Mouse (Mus musculus): ENCODE data around the gene Hbq1b.
"Not testable (repeated sequence)": the region's sequence is repeated elsewhere in the genome, so short reads cannot be mapped to it uniquely, and the experiment has no call there.

DNA sequence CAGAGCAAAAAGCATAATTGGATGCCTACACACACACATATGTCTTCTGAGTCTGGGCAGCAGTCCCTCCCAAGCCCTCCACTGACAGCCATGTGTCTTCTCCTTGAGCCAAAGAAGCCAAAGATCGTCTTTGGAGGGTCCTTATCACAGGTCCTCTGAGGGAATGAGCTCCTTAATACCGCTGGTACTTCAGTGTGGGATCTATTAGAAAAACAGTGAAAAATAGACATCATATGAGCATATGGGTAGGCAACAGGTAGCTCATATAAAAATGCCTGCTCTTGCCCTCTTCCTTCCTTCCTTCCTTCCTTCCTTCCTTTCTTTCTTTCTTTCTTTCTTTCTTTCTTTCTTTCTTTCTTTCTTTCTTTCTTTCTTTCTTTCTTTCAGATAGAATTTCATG lies 2.2 kb upstream of the Hbq1b start:
- TF ChIP-seq CTCF (conservative IDR thresholded peaks at IDR 0.05; ENCODE audit: low read length); POU5F1 (IDR thresholded peaks at IDR 0.05; ENCODE audit: borderline replicate concordance, low read length); NANOG (IDR thresholded peaks at IDR 0.05; ENCODE audit: borderline replicate concordance, low read length): not testable (repeated sequence)

Data from E14TG2a.4 (cell line).